Comparison of ENCODE assay signal across 9 mouse cellular contexts in the genomic region with DNA sequence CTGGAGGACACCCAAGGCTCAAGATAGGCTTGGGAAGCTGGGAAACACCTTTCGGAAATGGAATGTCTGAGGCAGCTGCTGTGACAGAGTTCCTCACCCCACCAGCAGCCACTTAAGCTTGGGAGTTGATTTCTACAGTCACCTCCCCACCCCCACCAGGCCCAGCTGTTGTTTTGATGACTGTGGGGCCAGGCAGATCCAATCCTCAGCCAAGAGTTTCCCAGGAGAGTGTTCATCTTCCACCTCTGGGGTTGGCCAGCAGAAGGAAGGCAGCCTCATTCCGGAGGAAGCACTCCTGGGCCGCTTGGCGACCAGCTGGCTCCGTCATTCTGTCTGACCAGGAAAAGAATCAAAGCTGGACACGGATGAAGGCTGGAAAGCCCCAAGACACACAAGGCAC. TPM values are rescaled to one million over a fixed set of nuclear protein-coding genes. Genes with fewer than 3 reads are reported as not detected.
DNase-seq lines count a peak whose midpoint lies in the region; ATAC-seq and TF ChIP-seq lines count a peak whose summit lies in the region.
"Had no signal": no experiment of that assay in that cellular context is flagged by ENCODE, and none has a peak within 500 bp of the region (broad histone marks: within the 10 kb centered on the region; RNA-seq: fewer than 3 reads in every experiment).

No protein-coding gene starts in this region.

- WGBS in midbrain, embryonic 14.5 days, result 27% methylated on average over 6 of the region's 6 CpGs
- 34% methylated on average over 6 of the region's 6 CpGs for WGBS in midbrain, embryonic 13.5 days
- WGBS in hindbrain, embryonic 13.5 days, result 39% methylated on average over 6 of the region's 6 CpGs
- WGBS in forebrain, postnatal 0 days, result 50% methylated on average over 6 of the region's 6 CpGs

- no peak overlapping the region for H3K9ac ChIP-seq in midbrain, embryonic 14.5 days (replicated peaks; ENCODE audit: low read length)
- H3K9ac ChIP-seq in midbrain, embryonic 13.5 days (replicated peaks), result no peak overlapping the region
- no peak overlapping the region for H3K9ac ChIP-seq in hindbrain, embryonic 13.5 days
- H3K9ac ChIP-seq in forebrain, postnatal 0 days, result no peak overlapping the region

- H3K9me3 ChIP-seq in midbrain, embryonic 14.5 days (ENCODE audit: control insufficient read depth, low read length), result no peaks in the 10 kb centered on the region
- H3K9me3 ChIP-seq in midbrain, embryonic 13.5 days, result no peaks in the 10 kb centered on the region
- H3K9me3 ChIP-seq in hindbrain, embryonic 13.5 days, result no peaks in the 10 kb centered on the region
- H3K9me3 ChIP-seq in forebrain, postnatal 0 days (ENCODE audit: low read length), result no peaks in the 10 kb centered on the region

- H3K27ac ChIP-seq in midbrain, embryonic 14.5 days (replicated peaks; ENCODE audit: low read depth, low read length), result no peak overlapping the region
- H3K27ac ChIP-seq in midbrain, embryonic 13.5 days, result no peak overlapping the region
- H3K27ac ChIP-seq in gastrocnemius, adult 2 months, result peak overlapping the region; percentile 97
- peak overlapping the region; percentile 64; the same call in 1 of the 2 replicates for H3K27ac ChIP-seq in hindbrain, embryonic 13.5 days
- no peak overlapping the region for H3K27ac ChIP-seq in forebrain, postnatal 0 days (ENCODE audit: low read depth, low read length)

- intact Hi-C loops in gastrocnemius, adult 2 months (cut with DNase I), result no loop called here

- ATAC-seq in midbrain, embryonic 14.5 days (ENCODE audit: low FRiP score, low TSS enrichment), result no peak
- no peak for ATAC-seq in midbrain, embryonic 13.5 days
- ATAC-seq in hindbrain, embryonic 13.5 days (ENCODE audit: low FRiP score), result no peak
- no peak for ATAC-seq in forebrain, postnatal 0 days

- no peaks in the 10 kb centered on the region for H3K27me3 ChIP-seq in midbrain, embryonic 14.5 days (ENCODE audit: control insufficient read depth, insufficient read depth, low read length)
- peaks cover 1% of the 10 kb centered on the region for H3K27me3 ChIP-seq in midbrain, embryonic 13.5 days
- H3K27me3 ChIP-seq in hindbrain, embryonic 13.5 days, result peaks cover 4% of the 10 kb centered on the region
- no peaks in the 10 kb centered on the region for H3K27me3 ChIP-seq in forebrain, postnatal 0 days (ENCODE audit: insufficient read depth, low read length)

- no peaks in the 10 kb centered on the region for H3K36me3 ChIP-seq in midbrain, embryonic 14.5 days (ENCODE audit: control insufficient read depth, insufficient read depth, low read length)
- no peaks in the 10 kb centered on the region for H3K36me3 ChIP-seq in midbrain, embryonic 13.5 days
- no peaks in the 10 kb centered on the region for H3K36me3 ChIP-seq in hindbrain, embryonic 13.5 days
- no peaks in the 10 kb centered on the region for H3K36me3 ChIP-seq in forebrain, postnatal 0 days (ENCODE audit: insufficient read depth)

- DNase-seq in midbrain, embryonic 14.5 days, result peak; percentile 19
- DNase-seq in gastrocnemius, adult 2 months, result peak; percentile 92
- peak; percentile 65 for DNase-seq in mesoderm, embryonic 11.5 days (ENCODE audit: low read depth, low spot score)
- no peak for DNase-seq in thymus, postnatal 14 days
- no peak for DNase-seq in layer of hippocampus, postnatal 14 days (ENCODE audit: low spot score in 2 of 2)
- no peak for DNase-seq in forebrain, postnatal 0 days

- no peak overlapping the region for H3K4me3 ChIP-seq in midbrain, embryonic 14.5 days (replicated peaks; ENCODE audit: low read depth, low read length)
- H3K4me3 ChIP-seq in midbrain, embryonic 13.5 days (replicated peaks), result no peak overlapping the region
- H3K4me3 ChIP-seq in gastrocnemius, adult 2 months, result peak overlapping the region; percentile 43
- H3K4me3 ChIP-seq in hindbrain, embryonic 13.5 days, result no peak overlapping the region
- H3K4me3 ChIP-seq in forebrain, postnatal 0 days (ENCODE audit: low read depth, low read length), result no peak overlapping the region

- no peak for TF ChIP-seq CTCF in gastrocnemius, adult 2 months (IDR thresholded peaks at IDR 0.05)
- TF ChIP-seq CTCF in forebrain, postnatal 0 days (IDR thresholded peaks at IDR 0.05; ENCODE audit: low read depth), result no peak

- no peaks in the 10 kb centered on the region; the same call in 1 of the 2 replicates for H3K4me1 ChIP-seq in midbrain, embryonic 14.5 days (ENCODE audit: control insufficient read depth, insufficient read depth, low read length)
- H3K4me1 ChIP-seq in midbrain, embryonic 13.5 days (replicated peaks), result peaks cover 12% of the 10 kb centered on the region; the same call in 1 of the 2 replicates
- H3K4me1 ChIP-seq in hindbrain, embryonic 13.5 days (replicated peaks), result peaks cover 23% of the 10 kb centered on the region
- H3K4me1 ChIP-seq in forebrain, postnatal 0 days (ENCODE audit: insufficient read depth), result peaks cover 2% of the 10 kb centered on the region; the same call in 1 of the 2 replicates

- no peak overlapping the region for H3K4me2 ChIP-seq in midbrain, embryonic 14.5 days (ENCODE audit: low read length)
- no peak overlapping the region for H3K4me2 ChIP-seq in midbrain, embryonic 13.5 days (replicated peaks)
- no peak overlapping the region for H3K4me2 ChIP-seq in hindbrain, embryonic 13.5 days
- H3K4me2 ChIP-seq in forebrain, postnatal 0 days (ENCODE audit: low read depth), result no peak overlapping the region

RNA-seq across cellular contexts. Expression of a gene that starts 4.8 kb away (rescaled TPM):
- 0.43 and 0.51 TPM in 2 replicates for polyA plus RNA-seq in midbrain, embryonic 14.5 days (2014; fragmentation: Nextera tagmentation; extraction: Ambion mirVana)
- 0.40 and 0.58 TPM in 2 replicates for polyA plus RNA-seq in midbrain, embryonic 13.5 days (2015; fragmentation: Nextera tagmentation; extraction: Ambion mirVana)
- total RNA-seq in gastrocnemius, adult 2 months (2021), result 1 to 10 TPM in 1 of 2 experiments, under 1 TPM in 1; 0.66 to 1.1 TPM
- polyA plus RNA-seq in hindbrain, embryonic 13.5 days (2015; fragmentation: Nextera tagmentation; extraction: Ambion mirVana), result 0.49 and 0.62 TPM in 2 replicates
- total RNA-seq in layer of hippocampus, postnatal 14 days (2021), result 10 to 100 TPM; 18.0 to 18.1 TPM
- 0.14 and 0.38 TPM in 2 replicates for total RNA-seq in forebrain, postnatal 0 days (2014; rRNA removed)
- polyA plus RNA-seq in forebrain, postnatal 0 days (2015; fragmentation: Nextera tagmentation; extraction: Ambion mirVana), result 0.24 and 0.38 TPM in 2 replicates

RNA-seq across cellular contexts. Expression of a gene that starts 6.4 kb away (rescaled TPM):
- 18.0 and 24.4 TPM in 2 replicates for polyA plus RNA-seq in midbrain, embryonic 14.5 days (2014; fragmentation: Nextera tagmentation; extraction: Ambion mirVana)
- polyA plus RNA-seq in midbrain, embryonic 13.5 days (2015; fragmentation: Nextera tagmentation; extraction: Ambion mirVana), result 18.7 and 20.9 TPM in 2 replicates
- total RNA-seq in gastrocnemius, adult 2 months (2021), result 1 to 10 TPM; 4.8 to 7.4 TPM
- polyA plus RNA-seq in hindbrain, embryonic 13.5 days (2015; fragmentation: Nextera tagmentation; extraction: Ambion mirVana), result 23.2 and 24.4 TPM in 2 replicates
- 10 to 100 TPM; 13.5 to 16.8 TPM for total RNA-seq in layer of hippocampus, postnatal 14 days (2021)
- total RNA-seq in forebrain, postnatal 0 days (2014; rRNA removed), result 27.9 and 29.6 TPM in 2 replicates
- polyA plus RNA-seq in forebrain, postnatal 0 days (2015; fragmentation: Nextera tagmentation; extraction: Ambion mirVana), result 22.9 and 24.8 TPM in 2 replicates

RNA-seq across cellular contexts. Expression of a gene that starts 9.3 kb away (rescaled TPM):
- not detected in 2 replicates for polyA plus RNA-seq in midbrain, embryonic 14.5 days (2014; fragmentation: Nextera tagmentation; extraction: Ambion mirVana)
- not detected in 2 replicates for polyA plus RNA-seq in midbrain, embryonic 13.5 days (2015; fragmentation: Nextera tagmentation; extraction: Ambion mirVana)
- not detected for total RNA-seq in gastrocnemius, adult 2 months (2021)
- not detected in 2 replicates for polyA plus RNA-seq in hindbrain, embryonic 13.5 days (2015; fragmentation: Nextera tagmentation; extraction: Ambion mirVana)
- under 1 TPM in 1 of 2 experiments, not detected in 1; 0.48 TPM for total RNA-seq in layer of hippocampus, postnatal 14 days (2021)
- total RNA-seq in forebrain, postnatal 0 days (2014; rRNA removed), result not detected in 2 replicates
- polyA plus RNA-seq in forebrain, postnatal 0 days (2015; fragmentation: Nextera tagmentation; extraction: Ambion mirVana), result not detected in 2 replicates
- polyA plus RNA-seq: large intestine, adult 2 months had no signal

RNA-seq across cellular contexts. Expression of a gene that starts 20.0 kb away (rescaled TPM):
- 77.4 and 79.8 TPM in 2 replicates for polyA plus RNA-seq in midbrain, embryonic 14.5 days (2014; fragmentation: Nextera tagmentation; extraction: Ambion mirVana)
- 82.1 and 84.8 TPM in 2 replicates for polyA plus RNA-seq in midbrain, embryonic 13.5 days (2015; fragmentation: Nextera tagmentation; extraction: Ambion mirVana)
- total RNA-seq in gastrocnemius, adult 2 months (2021), result 10 to 100 TPM; 25.4 to 35.3 TPM
- polyA plus RNA-seq in hindbrain, embryonic 13.5 days (2015; fragmentation: Nextera tagmentation; extraction: Ambion mirVana), result 78.1 and 82.3 TPM in 2 replicates
- 10 to 100 TPM; 52.5 to 59.7 TPM for total RNA-seq in layer of hippocampus, postnatal 14 days (2021)
- 72.3 and 79.2 TPM in 2 replicates for total RNA-seq in forebrain, postnatal 0 days (2014; rRNA removed)
- polyA plus RNA-seq in forebrain, postnatal 0 days (2015; fragmentation: Nextera tagmentation; extraction: Ambion mirVana), result 61.3 and 68.6 TPM in 2 replicates

RNA-seq across cellular contexts. Expression of a gene that starts 21.8 kb away (rescaled TPM):
- polyA plus RNA-seq in midbrain, embryonic 14.5 days (2014; fragmentation: Nextera tagmentation; extraction: Ambion mirVana), result 255 and 298 TPM in 2 replicates
- polyA plus RNA-seq in midbrain, embryonic 13.5 days (2015; fragmentation: Nextera tagmentation; extraction: Ambion mirVana), result 259 and 262 TPM in 2 replicates
- 10 to 100 TPM; 39.0 to 52.7 TPM for total RNA-seq in gastrocnemius, adult 2 months (2021)
- 253 and 261 TPM in 2 replicates for polyA plus RNA-seq in hindbrain, embryonic 13.5 days (2015; fragmentation: Nextera tagmentation; extraction: Ambion mirVana)
- 100 to 1,000 TPM; 105 to 109 TPM for total RNA-seq in layer of hippocampus, postnatal 14 days (2021)
- 134 and 220 TPM in 2 replicates for total RNA-seq in forebrain, postnatal 0 days (2014; rRNA removed)
- 304 and 396 TPM in 2 replicates for polyA plus RNA-seq in forebrain, postnatal 0 days (2015; fragmentation: Nextera tagmentation; extraction: Ambion mirVana)

Comparison
In these comparisons a context has a peak if more than half of its experiments do, and no peak if none do; other contexts are left out.
1. DNase-seq: peak in midbrain, embryonic 14.5 days (single experiment), gastrocnemius, adult 2 months (single experiment) and mesoderm, embryonic 11.5 days (single experiment); none in thymus, postnatal 14 days (single experiment), layer of hippocampus, postnatal 14 days (0 of 2) and forebrain, postnatal 0 days (single experiment).
2. H3K27ac ChIP-seq: peak in gastrocnemius, adult 2 months (single experiment) and hindbrain, embryonic 13.5 days (single experiment); none in midbrain, embryonic 14.5 days (single experiment), midbrain, embryonic 13.5 days (single experiment) and forebrain, postnatal 0 days (single experiment).